22 mouse cellular contexts compared by ENCODE assay signal in genomic region chr7:132595787-132596186, GRCm38 (mm10). TPM values are rescaled to one million over a fixed set of nuclear protein-coding genes. Genes with fewer than 3 reads are reported as not detected.
DNase-seq lines count a peak whose midpoint lies in the region; ATAC-seq and TF ChIP-seq lines count a peak whose summit lies in the region.
"Had no signal": no experiment of that assay in that cellular context is flagged by ENCODE, and none has a peak within 500 bp of the region (broad histone marks: within the 10 kb centered on the region; RNA-seq: fewer than 3 reads in every experiment).

No protein-coding gene starts in this region.

- H3K4me1 ChIP-seq in liver, embryonic 12.5 days, result peaks cover 76% of the 10 kb centered on the region
- peaks cover 10% of the 10 kb centered on the region for H3K4me1 ChIP-seq in liver, embryonic 16.5 days (ENCODE audit: control insufficient read depth, low read depth, low read length)
- H3K4me1 ChIP-seq in cerebellum, adult 2 months (ENCODE audit: control insufficient read depth, insufficient read depth, low read length), result 0 out of 2 replicates have a peak, but pooled peaks cover 7% of the 10 kb centered on the region

- no peak overlapping the region for H3K4me3 ChIP-seq in liver, embryonic 12.5 days
- H3K4me3 ChIP-seq in liver, embryonic 16.5 days (ENCODE audit: low read depth, low read length), result no peak overlapping the region
- H3K4me3 ChIP-seq in cerebellum, adult 2 months (replicated peaks; ENCODE audit: insufficient read depth, low read depth, low read length), result no peak overlapping the region
- H3K4me3 ChIP-seq: embryonic facial prominence, embryonic 10.5 days; forebrain, embryonic 13.5 days; gastrocnemius, adult 2 months; heart, adult 2 months; heart, embryonic 12.5 days; hindbrain, embryonic 15.5 days had no signal

- H3K27ac ChIP-seq in liver, embryonic 12.5 days, result peak overlapping the region; percentile 73
- no peak overlapping the region for H3K27ac ChIP-seq in liver, embryonic 16.5 days (ENCODE audit: low read length)
- no peak overlapping the region for H3K27ac ChIP-seq in cerebellum, adult 2 months (ENCODE audit: insufficient read depth, low read length)
- H3K27ac ChIP-seq: embryonic facial prominence, embryonic 10.5 days; forebrain, embryonic 13.5 days; gastrocnemius, adult 2 months; heart, adult 2 months; hindbrain, embryonic 15.5 days had no signal

- H3K9me3 ChIP-seq in liver, embryonic 12.5 days (replicated peaks), result no peaks in the 10 kb centered on the region
- H3K9me3 ChIP-seq in liver, embryonic 16.5 days (replicated peaks; ENCODE audit: control insufficient read depth, low read length), result no peaks in the 10 kb centered on the region
- H3K9me3 ChIP-seq: embryonic facial prominence, embryonic 10.5 days; forebrain, embryonic 13.5 days; heart, embryonic 12.5 days; hindbrain, embryonic 15.5 days had no signal

- no peak for TF ChIP-seq CTCF in cerebellum, adult 2 months (IDR thresholded peaks at IDR 0.05; ENCODE audit: borderline replicate concordance, insufficient read depth, low read depth, low read length)

- TF ChIP-seq POLR2A in cerebellum, adult 2 months (IDR thresholded peaks at IDR 0.05; ENCODE audit: borderline replicate concordance, insufficient read depth, low read length), result no peak

- peaks cover 58% of the 10 kb centered on the region for H3K27me3 ChIP-seq in liver, embryonic 12.5 days (replicated peaks)
- peaks cover 58% of the 10 kb centered on the region for H3K27me3 ChIP-seq in liver, embryonic 16.5 days (ENCODE audit: control insufficient read depth, insufficient read depth, low read depth, low read length)
- peaks cover 9% of the 10 kb centered on the region; the same call in 1 of the 2 replicates for H3K27me3 ChIP-seq in cerebellum, adult 2 months (ENCODE audit: control insufficient read depth, insufficient read depth, low read length)

- H3K9ac ChIP-seq in liver, embryonic 12.5 days, result no peak overlapping the region
- no peak overlapping the region for H3K9ac ChIP-seq in liver, embryonic 16.5 days (ENCODE audit: low read depth, low read length)
- H3K9ac ChIP-seq: forebrain, embryonic 13.5 days; forebrain, postnatal 0 days; heart, embryonic 12.5 days; hindbrain, embryonic 15.5 days had no signal

- ATAC-seq in liver, embryonic 12.5 days, result peak; percentile 70
- ATAC-seq in liver, embryonic 16.5 days (ENCODE audit: low read depth), result peak; percentile 68
- ATAC-seq: forebrain, embryonic 13.5 days; forebrain, postnatal 0 days; intestine, embryonic 16.5 days had no signal

- H3K36me3 ChIP-seq in liver, embryonic 12.5 days, result no peaks in the 10 kb centered on the region
- H3K36me3 ChIP-seq in liver, embryonic 16.5 days (ENCODE audit: control insufficient read depth, insufficient read depth), result no peaks in the 10 kb centered on the region
- H3K36me3 ChIP-seq: embryonic facial prominence, embryonic 10.5 days; heart, embryonic 12.5 days; hindbrain, embryonic 15.5 days had no signal

- WGBS in liver, embryonic 12.5 days (ENCODE audit: insufficient replicate concordance), result 15% methylated on average over 3 of the region's 3 CpGs
- 15% methylated on average over 3 of the region's 3 CpGs for WGBS in liver, embryonic 16.5 days (ENCODE audit: insufficient replicate concordance)
- WGBS in cerebellum, adult 2 months, result 91% methylated on average over 3 of the region's 3 CpGs

- peak; percentile 37 for DNase-seq in c-Kit-positive CD71-positive TER-119-positive erythroid progenitor cells, embryonic 14.5 days (ENCODE audit: low spot score)
- no peak for DNase-seq in cerebellum, adult 2 months
- no peak for DNase-seq in gastrocnemius, postnatal 25 days
- DNase-seq in cerebellum, postnatal 36 days, result no peak
- DNase-seq in embryo, embryonic 10 days (ENCODE audit: low spot score), result no peak
- DNase-seq: adrenal gland, postnatal 14 days; cerebellum, adult 8-10 months; cerebellum, postnatal 14 days; forebrain, postnatal 0 days; gastrocnemius, adult 2 months; heart, adult 2 months had no signal

- H3K4me2 ChIP-seq in liver, embryonic 12.5 days, result peak overlapping the region; percentile 81
- H3K4me2 ChIP-seq in liver, embryonic 16.5 days (ENCODE audit: low read depth, low read length), result no peak overlapping the region
- H3K4me2 ChIP-seq: forebrain, embryonic 13.5 days; heart, embryonic 12.5 days; hindbrain, embryonic 15.5 days had no signal

RNA-seq across cellular contexts. Expression of gene Nkx1-2, which starts 3.6 kb away (rescaled TPM):
- not detected in 2 replicates for polyA plus RNA-seq in liver, embryonic 12.5 days (2016; fragmentation: Nextera tagmentation; extraction: Ambion mirVana)
- not detected in 2 replicates for polyA plus RNA-seq in liver, embryonic 16.5 days (2015; fragmentation: Nextera tagmentation; extraction: Ambion mirVana)
- polyA plus RNA-seq in cerebellum, adult 2 months (2012; rRNA removed), result not detected in 2 replicates
- total RNA-seq in gastrocnemius, postnatal 25 days (2021), result not detected
- total RNA-seq: adrenal gland, postnatal 14 days; forebrain, postnatal 0 days; gastrocnemius, adult 2 months; gastrocnemius, postnatal 4 days; heart, adult 2 months; heart, postnatal 25 days had no signal
- polyA plus RNA-seq: embryonic facial prominence, embryonic 14.5 days; forebrain, postnatal 0 days; heart, adult 2 months; heart, embryonic 12.5 days; heart, embryonic 16.5 days had no signal

RNA-seq across cellular contexts. Expression of gene Lhpp, which starts 14.7 kb away (rescaled TPM):
- 8.9 and 9.2 TPM in 2 replicates for polyA plus RNA-seq in liver, embryonic 12.5 days (2016; fragmentation: Nextera tagmentation; extraction: Ambion mirVana)
- 4.0 and 4.4 TPM in 2 replicates for polyA plus RNA-seq in liver, embryonic 16.5 days (2015; fragmentation: Nextera tagmentation; extraction: Ambion mirVana)
- polyA plus RNA-seq in cerebellum, adult 2 months (2012; rRNA removed), result 26.7 and 30.4 TPM in 2 replicates
- 10 to 100 TPM; 12.5 to 13.2 TPM for total RNA-seq in gastrocnemius, postnatal 25 days (2021)

RNA-seq across cellular contexts. Expression of gene Oat, which starts 19.6 kb away (rescaled TPM):
- 94.4 and 96.9 TPM in 2 replicates for polyA plus RNA-seq in liver, embryonic 12.5 days (2016; fragmentation: Nextera tagmentation; extraction: Ambion mirVana)
- polyA plus RNA-seq in liver, embryonic 16.5 days (2015; fragmentation: Nextera tagmentation; extraction: Ambion mirVana), result 58.0 and 59.7 TPM in 2 replicates
- 98.5 and 111 TPM in 2 replicates for polyA plus RNA-seq in cerebellum, adult 2 months (2012; rRNA removed)
- 100 to 1,000 TPM; 156 TPM for total RNA-seq in gastrocnemius, postnatal 25 days (2021)
